Mouse (Mus musculus) spleen, adult 2 months (tissue): ENCODE results near the gene Cdh24.

Experiments used
- CTCF ChIP-seq: fragments of 200-500 bp; IDR thresholded peaks from 2 replicates; pipeline ENCODE4 v1.5.1; 2011; ENCODE audit warnings: mild to moderate bottlenecking, inconsistent platforms; ENCODE audit not compliant: insufficient read depth, insufficient read length, insufficient replicate concordance; ENCODE audit errors: extremely low read depth
- POLR2A ChIP-seq: fragments of 200-500 bp; IDR thresholded peaks from 2 replicates; pipeline ENCODE4 v1.6.1; 2011; ENCODE audit warnings: low read depth, low read length, inconsistent platforms

GRCm38 (mm10) chr14:54652787-54653186, 11.6 kb upstream of the Cdh24 start:
- TF ChIP-seq CTCF, result no peak
- TF ChIP-seq POLR2A, result no peak
